Mouse (Mus musculus) lung, postnatal 0 days (tissue): ENCODE measurements around the gene Rln3.

Experiments used
- CTCF ChIP-seq: IDR thresholded peaks from 2 replicates; pipeline ENCODE4 v1.5.1; 2016; ENCODE audit warnings: antibody characterized with exemption, mild to moderate bottlenecking
- EP300 ChIP-seq: IDR thresholded peaks from 2 replicates; pipeline ENCODE4 v1.6.1; 2016; ENCODE audit warnings: antibody characterized with exemption, mild to moderate bottlenecking, control low read depth

GRCm38 (mm10) chr8:84010625-84011611 is 33.9 kb downstream of the Rln3 start:
- TF ChIP-seq CTCF: peak; percentile 78
- no peak for TF ChIP-seq EP300
